Mouse (Mus musculus): ENCODE results near the gene Olfr654.
A peak's percentile ranks its signal among the peaks of the same experiment; 100 is the strongest.

Olfr654 gene

GRCm38 (mm10) chr7:104586725-104587124 is at the start of gene Olfr654:
TSS of gene Olfr654 (plus strand) at chr7:104587025.
- DNase-seq (ENCODE audit: low read depth), result no peak

GRCm38 (mm10) chr7:104549833-104550232 is 37.0 kb upstream of the Olfr654 start, which contains the start of gene Olfr651:
TSS of gene Olfr651 (plus strand) at chr7:104550133.
- DNase-seq (ENCODE audit: low read depth), result no peak

GRCm38 (mm10) chr7:104552700-104553099 is 34.1 kb upstream of the Olfr654 start:
- no peak for DNase-seq (ENCODE audit: low read depth)

GRCm38 (mm10) chr7:104560601-104561000 is 26.2 kb upstream of the Olfr654 start, which contains the start of gene Olfr652:
TSS of gene Olfr652 (plus strand) at chr7:104560901.
- DNase-seq (ENCODE audit: low read depth), result no peak

- no peak for DNase-seq (ENCODE audit: low read depth)
These were observed 9.8 kb upstream of the Olfr654 start, which contains the start of gene Olfr653 for GRCm38 (mm10) chr7:104577014-104577413. TSS of gene Olfr653 (plus strand) at chr7:104577314.

GRCm38 (mm10) chr7:104580846-104581245 is 6.0 kb upstream of the Olfr654 start:
- DNase-seq (ENCODE audit: low read depth), result no peak

GRCm38 (mm10) chr7:104581429-104581828 is 5.4 kb upstream of the Olfr654 start:
- DNase-seq (ENCODE audit: low read depth), result no peak

- no peak for DNase-seq (ENCODE audit: low read depth)
These were observed 1.4 kb downstream of the Olfr654 start for GRCm38 (mm10) chr7:104588274-104588673.

GRCm38 (mm10) chr7:104601679-104602078 is 14.9 kb downstream of the Olfr654 start, which contains the start of gene Olfr655:
TSS of gene Olfr655 (minus strand) at chr7:104601779.
- no peak for DNase-seq (ENCODE audit: low read depth)

GRCm38 (mm10) chr7:104603173-104603572 is 16.3 kb downstream of the Olfr654 start:
- peak; percentile 81 for DNase-seq (ENCODE audit: low read depth)

GRCm38 (mm10) chr7:104604727-104605126 is 17.9 kb downstream of the Olfr654 start:
- DNase-seq (ENCODE audit: low read depth), result no peak

- DNase-seq (ENCODE audit: low read depth), result no peak
These were observed 26.8 kb downstream of the Olfr654 start, which contains the start of gene Olfr656 for GRCm38 (mm10) chr7:104613655-104614054. TSS of gene Olfr656 (plus strand) at chr7:104613955.

- DNase-seq (ENCODE audit: low read depth), result no peak
These were observed 37.7 kb downstream of the Olfr654 start, which contains the start of gene Olfr657 for GRCm38 (mm10) chr7:104624494-104624893. TSS of gene Olfr657 (plus strand) at chr7:104624794.

All from naive thymus-derived CD4-positive, alpha-beta T cell, adult 2 months (primary cell).